Mouse (Mus musculus): ENCODE measurements at regions not wholly inside any gene's neighbourhood (a gene's known extent, or its start where the extent isn't known, plus 50 kb on each side); places are given as distances from the start of the nearest gene placed in this dataset.

- DNase-seq, result no peak
These were observed 117.0 kb downstream of the Mis18a start for GRCm38 (mm10) chr16:90610097-90610808.

- no peak for DNase-seq
These were observed 127.8 kb downstream of the Mis18a start for GRCm38 (mm10) chr16:90599329-90599870.

- DNase-seq, result no peak
These were observed 128.5 kb downstream of the Mis18a start for GRCm38 (mm10) chr16:90598727-90599126.

- no peak for DNase-seq
These were observed 134.3 kb downstream of the Mis18a start for GRCm38 (mm10) chr16:90592721-90593481.

- DNase-seq, result no peak
These were observed 142.0 kb downstream of the Mis18a start for GRCm38 (mm10) chr16:90585171-90585570.

GRCm38 (mm10) chr16:90580411-90580810, 146.8 kb downstream of the Mis18a start:
- peak; percentile 41 for DNase-seq

- no peak for DNase-seq
These were observed 156.1 kb downstream of the Mis18a start for GRCm38 (mm10) chr16:90571107-90571506.

GRCm38 (mm10) chr16:90569826-90570225, 157.4 kb downstream of the Mis18a start:
- DNase-seq, result no peak

GRCm38 (mm10) chr16:90565182-90565581, 162.0 kb downstream of the Mis18a start:
- peak; percentile 32 for DNase-seq

GRCm38 (mm10) chr16:90553120-90553519, 167.3 kb downstream of the Hunk start:
- DNase-seq, result peak; percentile 11

GRCm38 (mm10) chr16:90551041-90551440, 165.2 kb downstream of the Hunk start:
- DNase-seq, result no peak

- DNase-seq, result peak; percentile 29
These were observed 164.4 kb downstream of the Hunk start for GRCm38 (mm10) chr16:90550058-90550795.

Measured in layer of hippocampus, adult 9-11 months (tissue).